Mouse (Mus musculus): ENCODE measurements around the gene Chst15. TPM values are rescaled to one million over a fixed set of nuclear protein-coding genes. Genes with fewer than 3 reads are reported as not detected.

Gene Chst15
- total and polyA plus RNA-seq, 2 experiments from 2014 or later, result 12.8 to 19.3 TPM

- DNase-seq (no peak), ATAC-seq (no peak)
- no peaks in the 10 kb centered on the region for H3K4me1 ChIP-seq (ENCODE audit: insufficient read depth)
- H3K4me2 ChIP-seq (ENCODE audit: low read depth), result no peak overlapping the region
- 81% methylated on average over 5 of the region's 5 CpGs for WGBS
- H3K36me3 ChIP-seq (ENCODE audit: insufficient read depth), result no peaks in the 10 kb centered on the region
- H3K4me3 ChIP-seq (ENCODE audit: low read depth, low read length), result no peak overlapping the region
- no peak overlapping the region for H3K27ac ChIP-seq (ENCODE audit: low read depth, low read length)
- no peaks in the 10 kb centered on the region for H3K9me3 ChIP-seq (ENCODE audit: low read length)
- H3K9ac ChIP-seq, result no peak overlapping the region
- TF ChIP-seq CTCF (IDR thresholded peaks at IDR 0.05; ENCODE audit: low read depth), result no peak
- no peaks in the 10 kb centered on the region for H3K27me3 ChIP-seq (ENCODE audit: insufficient read depth, low read length)
Measured at GRCm38 (mm10) chr7:132323430-132323829, 6.4 kb upstream of the Chst15 start.

GRCm38 (mm10) chr7:132321392-132321958, 4.4 kb upstream of the Chst15 start:
- Histone ChIP-seq H3K9me3 (ENCODE audit: low read length) (no peaks in the 10 kb centered on the region), H3K27ac (ENCODE audit: low read depth, low read length) (no peak overlapping the region), H3K4me3 (ENCODE audit: low read depth, low read length) (no peak overlapping the region), H3K36me3 (ENCODE audit: insufficient read depth) (no peaks in the 10 kb centered on the region), H3K9ac (no peak overlapping the region), H3K27me3 (ENCODE audit: insufficient read depth, low read length) (no peaks in the 10 kb centered on the region), H3K4me2 (ENCODE audit: low read depth) (no peak overlapping the region), H3K4me1 (ENCODE audit: insufficient read depth) (0 out of 2 replicates have a peak, but pooled peaks cover 3% of the 10 kb centered on the region)
- ATAC-seq (no peak), DNase-seq (no peak)
- no peak for TF ChIP-seq CTCF (IDR thresholded peaks at IDR 0.05; ENCODE audit: low read depth)
- 67% methylated on average over 2 of the region's 2 CpGs for WGBS

DNA sequence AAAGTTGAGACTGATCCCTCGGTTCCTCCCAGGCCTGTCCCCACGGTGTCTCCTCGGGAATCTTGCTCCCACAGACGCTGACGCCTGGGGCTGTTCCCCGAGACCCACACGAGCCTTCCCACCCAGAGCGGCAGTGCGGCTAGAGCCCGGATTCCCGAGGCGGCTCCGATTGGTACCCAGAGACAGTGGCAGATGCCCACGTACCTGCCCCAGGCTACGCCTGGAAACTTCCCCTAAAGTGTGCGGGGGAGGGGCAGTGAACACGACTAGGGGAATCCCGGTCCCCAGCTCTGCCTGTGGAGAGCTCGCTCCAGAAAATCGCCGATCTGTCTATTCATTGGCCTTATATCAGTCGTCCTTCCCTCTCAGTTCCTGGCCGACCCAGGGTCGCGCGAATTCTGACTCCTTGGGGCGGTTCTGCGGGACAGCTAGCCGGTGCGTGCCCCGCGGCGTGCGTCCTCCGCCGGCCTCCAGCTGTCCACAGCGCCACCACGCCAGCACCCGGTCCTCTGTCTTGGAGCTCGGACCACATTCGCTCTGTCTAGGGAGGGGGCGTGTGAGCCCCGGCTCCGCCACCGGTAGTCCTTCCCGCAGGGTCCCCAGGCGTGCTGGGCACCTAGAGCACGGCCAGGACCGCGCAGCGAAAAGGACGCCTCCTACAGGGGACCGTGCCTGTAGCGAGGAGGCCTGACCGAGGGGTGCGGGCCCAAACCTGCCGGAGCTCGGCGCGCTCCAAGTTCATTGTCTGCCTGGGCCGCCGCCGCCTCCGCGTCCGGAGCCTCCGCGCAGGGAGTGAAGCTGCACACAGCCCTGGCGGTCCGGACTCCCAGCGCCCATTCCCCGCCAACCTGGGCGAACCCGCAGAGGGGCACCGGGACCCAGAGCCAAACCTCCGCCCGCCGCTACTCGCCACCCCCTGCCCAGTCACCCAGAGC, 660 bp downstream of the Chst15 start:
- TF ChIP-seq CTCF (IDR thresholded peaks at IDR 0.05; ENCODE audit: low read depth), result peak; percentile 60
- H3K4me2 ChIP-seq (ENCODE audit: low read depth), result peak overlapping the region; percentile 93
- peak; percentile 61 for DNase-seq
- peaks cover 3% of the 10 kb centered on the region; the same call in 1 of the 2 replicates for H3K4me1 ChIP-seq (ENCODE audit: insufficient read depth)
- no peaks in the 10 kb centered on the region for H3K27me3 ChIP-seq (ENCODE audit: insufficient read depth, low read length)
- ATAC-seq, result peak; percentile 63
- H3K9ac ChIP-seq, result peak overlapping the region; percentile 76
- under 1% methylated on average over 76 of the region's 79 CpGs for WGBS
- peak overlapping the region; percentile 87 for H3K27ac ChIP-seq (ENCODE audit: low read depth, low read length)
- no peaks in the 10 kb centered on the region for H3K36me3 ChIP-seq (ENCODE audit: insufficient read depth)
- H3K4me3 ChIP-seq (ENCODE audit: low read depth, low read length), result peak overlapping the region; percentile 64
- no peaks in the 10 kb centered on the region for H3K9me3 ChIP-seq (ENCODE audit: low read length)

DNA sequence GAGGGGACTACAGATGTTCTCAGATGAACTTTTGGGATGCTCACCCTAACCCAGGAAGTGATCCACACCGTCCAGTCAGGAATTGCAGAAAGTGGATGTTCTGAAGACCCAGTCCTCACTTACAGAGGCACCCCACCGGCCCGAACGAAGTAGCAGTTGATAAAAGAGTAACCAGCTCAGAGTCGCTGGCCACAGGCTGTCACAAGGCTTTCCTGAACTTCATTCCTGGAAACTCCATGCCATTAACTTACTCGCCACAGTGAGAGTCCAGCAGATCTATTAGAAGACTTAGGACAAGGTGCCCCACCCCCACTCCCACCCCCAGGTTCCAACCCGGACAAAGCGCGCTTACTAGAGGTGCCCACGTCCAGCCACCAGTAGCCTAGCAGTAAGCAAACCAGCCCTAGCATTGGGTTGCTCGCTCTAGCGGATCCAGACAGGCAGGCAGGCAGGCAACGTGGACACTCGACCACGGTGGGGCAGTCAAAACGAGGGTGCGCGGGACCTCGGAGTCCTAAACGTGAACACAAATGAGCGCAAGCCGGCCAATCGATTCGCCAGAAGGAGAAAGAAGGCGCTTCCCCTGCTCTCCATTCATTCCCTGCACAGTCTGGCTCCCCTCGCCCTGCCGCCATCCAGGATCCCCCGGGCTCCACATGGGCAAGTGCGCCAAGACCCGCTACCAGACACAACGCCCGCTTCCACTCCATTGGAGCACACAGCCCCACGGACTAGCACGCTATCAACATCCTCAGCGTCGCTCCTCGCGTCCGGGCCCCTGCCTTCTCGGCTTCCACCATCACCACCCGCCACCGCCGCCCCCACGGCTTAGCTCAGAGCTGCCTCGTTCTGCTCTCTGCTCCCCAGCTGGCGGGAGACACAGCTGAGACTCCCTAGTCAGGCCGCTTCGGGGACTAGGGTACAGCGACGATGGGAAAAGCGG, 1.6 kb downstream of the Chst15 start:
- Histone ChIP-seq H3K9ac (peak overlapping the region; percentile 76), H3K27ac (ENCODE audit: low read depth, low read length) (peak overlapping the region; percentile 87), H3K27me3 (ENCODE audit: insufficient read depth, low read length) (no peaks in the 10 kb centered on the region), H3K9me3 (ENCODE audit: low read length) (no peaks in the 10 kb centered on the region), H3K4me2 (ENCODE audit: low read depth) (peak overlapping the region; percentile 93), H3K36me3 (ENCODE audit: insufficient read depth) (no peaks in the 10 kb centered on the region), H3K4me1 (ENCODE audit: insufficient read depth) (peaks cover 3% of the 10 kb centered on the region; the same call in 1 of the 2 replicates), H3K4me3 (ENCODE audit: low read depth, low read length) (peak overlapping the region; percentile 64)
- WGBS, result under 1% methylated on average over 51 of the region's 51 CpGs
- ATAC-seq (peak; percentile 86), DNase-seq (peak; percentile 84)
- peak; percentile 73 for TF ChIP-seq CTCF (IDR thresholded peaks at IDR 0.05; ENCODE audit: low read depth)

DNA sequence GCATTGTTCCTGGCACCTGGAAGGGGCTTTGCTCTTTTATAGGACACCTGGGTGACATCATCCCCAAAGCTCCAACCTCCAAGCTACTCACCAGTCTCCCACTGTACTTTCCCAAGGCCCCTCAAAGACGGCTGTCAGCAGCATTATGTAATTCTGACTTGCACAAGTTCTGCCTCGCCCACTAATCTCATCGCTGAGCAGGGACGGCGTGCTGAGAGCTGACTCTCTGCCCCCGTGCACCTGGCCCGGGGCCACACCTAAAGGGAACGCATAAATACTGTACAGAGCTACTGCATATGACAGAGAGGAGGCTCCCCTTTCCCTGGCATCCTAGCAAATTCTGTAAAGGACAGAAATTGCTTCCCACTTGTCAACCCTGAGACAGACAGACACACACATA, 4.6 kb downstream of the Chst15 start:
- Histone ChIP-seq H3K4me2 (ENCODE audit: low read depth) (no peak overlapping the region), H3K36me3 (ENCODE audit: insufficient read depth) (no peaks in the 10 kb centered on the region), H3K9me3 (ENCODE audit: low read length) (no peaks in the 10 kb centered on the region), H3K4me3 (ENCODE audit: low read depth, low read length) (no peak overlapping the region), H3K27ac (ENCODE audit: low read depth, low read length) (no peak overlapping the region), H3K9ac (no peak overlapping the region), H3K27me3 (ENCODE audit: insufficient read depth, low read length) (no peaks in the 10 kb centered on the region), H3K4me1 (ENCODE audit: insufficient read depth) (peaks cover 2% of the 10 kb centered on the region; the same call in 1 of the 2 replicates)
- no peak for ATAC-seq
- WGBS, result 71% methylated on average over 8 of the region's 8 CpGs
- DNase-seq, result no peak
- TF ChIP-seq CTCF (IDR thresholded peaks at IDR 0.05; ENCODE audit: low read depth), result no peak

DNA sequence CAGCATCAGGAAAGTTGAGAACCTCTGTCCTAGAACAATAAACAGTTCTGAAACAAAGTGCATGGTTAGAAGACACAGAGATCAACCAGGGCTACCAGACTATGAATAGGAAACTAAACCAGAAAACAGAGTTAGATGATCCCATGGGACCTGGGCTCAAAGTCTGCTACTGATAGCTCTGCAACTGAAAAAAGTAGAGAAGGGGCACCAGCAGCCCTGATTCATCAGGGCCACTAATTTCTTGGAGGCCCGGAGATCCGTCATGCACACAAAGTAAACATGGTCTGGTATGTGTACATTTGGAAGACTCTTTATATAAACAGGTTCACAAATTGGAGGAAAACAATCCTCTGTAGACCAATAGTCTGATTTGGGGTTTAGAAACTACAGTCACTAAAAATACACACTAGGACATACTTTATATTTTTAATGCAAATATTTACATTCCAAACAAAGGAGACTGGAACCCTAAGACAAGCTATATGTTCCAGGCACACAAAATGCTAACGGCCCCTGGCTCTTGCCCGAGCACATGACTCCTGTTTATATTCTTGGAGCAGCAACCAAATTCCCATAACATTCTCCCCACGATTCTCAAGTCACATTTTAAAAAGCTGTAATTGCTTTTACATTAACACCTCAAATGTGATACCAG, 8.4 kb downstream of the Chst15 start:
- Histone ChIP-seq H3K27me3 (ENCODE audit: insufficient read depth, low read length) (no peaks in the 10 kb centered on the region), H3K9ac (no peak overlapping the region), H3K27ac (ENCODE audit: low read depth, low read length) (no peak overlapping the region), H3K36me3 (ENCODE audit: insufficient read depth) (no peaks in the 10 kb centered on the region), H3K4me1 (ENCODE audit: insufficient read depth) (no peaks in the 10 kb centered on the region), H3K4me2 (ENCODE audit: low read depth) (no peak overlapping the region), H3K9me3 (ENCODE audit: low read length) (no peaks in the 10 kb centered on the region), H3K4me3 (ENCODE audit: low read depth, low read length) (no peak overlapping the region)
- WGBS, result 77% methylated on average over 5 of the region's 5 CpGs
- no peak for TF ChIP-seq CTCF (IDR thresholded peaks at IDR 0.05; ENCODE audit: low read depth)
- DNase-seq, result no peak
- ATAC-seq, result no peak

Measured in forebrain, postnatal 0 days (tissue).